ENCODE assay signal across 28 mouse cellular contexts in genomic region chr1:165054245-165054644, GRCm38 (mm10).
DNase-seq lines count a peak whose midpoint lies in the region; ATAC-seq lines count a peak whose summit lies in the region.
"Had no signal": no experiment of that assay in that cellular context is flagged by ENCODE, and none has a peak within 500 bp of the region (broad histone marks: within the 10 kb centered on the region; RNA-seq: fewer than 3 reads in every experiment).

No protein-coding gene starts in this region.

- WGBS in heart, embryonic 12.5 days, result 84% methylated on average over 6 of the region's 6 CpGs

- ATAC-seq in heart, embryonic 12.5 days (ENCODE audit: insufficient number of reproducible peaks, low FRiP score), result no peak
- peak; percentile 83 to 91 for ATAC-seq in hematopoietic stem cell, adult 5-6 weeks (replicated peaks in 1 of 2; ENCODE audit: insufficient read depth in 1 of 2, low FRiP score in 2 of 2, low TSS enrichment in 1 of 2, low read depth in 1 of 2, poor library complexity in 2 of 2, severe bottlenecking in 2 of 2)
- ATAC-seq: forebrain, embryonic 13.5 days; forebrain, embryonic 16.5 days; intestine, embryonic 15.5 days; Patski had no signal

- H3K36me3 ChIP-seq in heart, embryonic 12.5 days, result no peaks in the 10 kb centered on the region
- H3K36me3 ChIP-seq: forebrain, embryonic 10.5 days; heart, embryonic 13.5 days; hindbrain, embryonic 12.5 days; hindbrain, embryonic 15.5 days; intestine, embryonic 15.5 days had no signal

- peak; percentile 50 for DNase-seq in heart, adult 11 months
- peak; percentile 58 for DNase-seq in adipocyte (ENCODE audit: low spot score)
- DNase-seq in frontal cortex, postnatal 25 days (ENCODE audit: low spot score in 2 of 2), result no peak
- no peak for DNase-seq in frontal cortex, postnatal 10 days (ENCODE audit: low spot score in 2 of 2)
- DNase-seq: adrenal gland, adult 2 months; adrenal gland, postnatal 25 days; B cell, adult 2 months; cerebellum, adult 11-12 months; cerebellum, adult 8-10 months; cerebellum, postnatal 10 days; cerebellum, postnatal 36 days; gastrocnemius, postnatal 10 days; gastrocnemius, postnatal 36 days; heart, adult 18-20 months; heart, postnatal 14 days; heart, postnatal 4 days; kidney, adult 11 months; kidney, adult 8-10 months had no signal

- H3K4me2 ChIP-seq in heart, embryonic 12.5 days, result no peak overlapping the region
- H3K4me2 ChIP-seq: forebrain, embryonic 13.5 days; heart, embryonic 13.5 days; hindbrain, embryonic 12.5 days; hindbrain, embryonic 15.5 days; intestine, embryonic 15.5 days had no signal

- no peaks in the 10 kb centered on the region for H3K27me3 ChIP-seq in heart, embryonic 12.5 days (replicated peaks)
- H3K27me3 ChIP-seq: forebrain, embryonic 13.5 days; heart, embryonic 13.5 days; hindbrain, embryonic 12.5 days; hindbrain, embryonic 15.5 days; intestine, embryonic 15.5 days; Patski had no signal

- no peak overlapping the region for H3K9ac ChIP-seq in heart, embryonic 12.5 days
- H3K9ac ChIP-seq: forebrain, embryonic 13.5 days; heart, embryonic 13.5 days; hindbrain, embryonic 12.5 days; hindbrain, embryonic 15.5 days; intestine, embryonic 15.5 days had no signal

- no peak overlapping the region for H3K27ac ChIP-seq in heart, embryonic 12.5 days (ENCODE audit: poor library complexity, severe bottlenecking)
- H3K27ac ChIP-seq: forebrain, embryonic 10.5 days; forebrain, embryonic 13.5 days; heart, embryonic 13.5 days; hindbrain, embryonic 12.5 days; hindbrain, embryonic 15.5 days; intestine, embryonic 15.5 days had no signal

- no peaks in the 10 kb centered on the region for H3K9me3 ChIP-seq in heart, embryonic 12.5 days (replicated peaks)
- H3K9me3 ChIP-seq: forebrain, embryonic 10.5 days; forebrain, embryonic 13.5 days; heart, embryonic 13.5 days; hindbrain, embryonic 12.5 days; hindbrain, embryonic 15.5 days; intestine, embryonic 15.5 days had no signal

- H3K4me3 ChIP-seq in heart, embryonic 12.5 days, result no peak overlapping the region
- H3K4me3 ChIP-seq: forebrain, embryonic 10.5 days; forebrain, embryonic 13.5 days; heart, embryonic 13.5 days; hindbrain, embryonic 12.5 days; hindbrain, embryonic 15.5 days; intestine, embryonic 15.5 days had no signal

- H3K4me1 ChIP-seq in heart, embryonic 12.5 days (replicated peaks), result 0 out of 2 replicates have a peak, but pooled peaks cover 4% of the 10 kb centered on the region
- H3K4me1 ChIP-seq: forebrain, embryonic 10.5 days; forebrain, embryonic 13.5 days; hindbrain, embryonic 12.5 days; hindbrain, embryonic 15.5 days; intestine, embryonic 15.5 days had no signal

Comparison
In these comparisons a context has a peak if more than half of its experiments do, and no peak if none do; other contexts are left out.
1. DNase-seq: peak in heart, adult 11 months (single experiment) and adipocyte (single experiment); none in frontal cortex, postnatal 25 days (0 of 2) and frontal cortex, postnatal 10 days (0 of 2).